Mouse (Mus musculus) cerebellum, adult 18-20 months (tissue): ENCODE measurements around the gene Mapk8ip2.

Experiments used
- DNase-seq, 2 experiments: peaks; one replicate each; pipeline ENCODE4 v3.0.0; 2021

Gene Mapk8ip2

GRCm38 (mm10) chr15:89453865-89454478 lies at the start of gene Mapk8ip2:
Mapk8ip2 (plus strand) TSS chr15:89453913.
- DNase-seq: peak; percentile 81 to 84

DNA sequence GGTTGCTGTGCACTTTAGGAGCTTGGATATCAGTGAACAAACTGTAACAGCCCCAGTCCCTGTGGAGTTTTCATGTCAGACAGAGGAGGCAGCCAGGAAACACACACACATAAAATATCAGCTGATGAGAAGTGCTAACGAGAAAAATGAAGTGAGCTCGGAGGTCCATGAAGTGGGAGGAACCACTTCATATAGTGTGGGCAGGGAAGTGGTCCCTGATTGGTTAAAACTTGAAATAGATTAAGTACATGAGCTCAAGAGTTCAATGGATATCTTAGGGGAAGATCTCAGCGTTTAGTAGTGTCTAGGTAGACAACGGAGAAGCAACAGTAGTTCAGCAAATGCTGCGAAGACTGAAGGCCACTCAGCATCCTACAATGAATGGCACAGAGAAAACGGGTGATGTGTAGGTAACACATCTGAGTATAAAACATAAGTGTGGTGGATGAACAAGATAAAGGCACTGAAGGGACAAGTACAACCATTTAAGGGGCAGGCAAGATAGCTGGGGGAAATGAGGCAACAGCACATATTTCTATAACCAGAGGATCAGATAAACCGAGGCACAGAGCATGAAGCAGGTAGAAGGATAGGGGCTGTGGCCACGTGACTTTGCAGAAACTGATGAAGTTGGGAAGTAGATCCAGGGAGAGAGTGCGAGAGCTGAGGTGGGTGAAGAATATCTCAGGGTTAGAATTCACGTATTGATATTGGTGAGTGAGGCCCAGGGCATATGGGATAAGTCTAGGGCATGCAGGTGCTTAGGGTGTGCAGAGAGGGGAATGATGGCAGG lies 48.7 kb upstream of the Mapk8ip2 start:
- DNase-seq: no peak

DNA sequence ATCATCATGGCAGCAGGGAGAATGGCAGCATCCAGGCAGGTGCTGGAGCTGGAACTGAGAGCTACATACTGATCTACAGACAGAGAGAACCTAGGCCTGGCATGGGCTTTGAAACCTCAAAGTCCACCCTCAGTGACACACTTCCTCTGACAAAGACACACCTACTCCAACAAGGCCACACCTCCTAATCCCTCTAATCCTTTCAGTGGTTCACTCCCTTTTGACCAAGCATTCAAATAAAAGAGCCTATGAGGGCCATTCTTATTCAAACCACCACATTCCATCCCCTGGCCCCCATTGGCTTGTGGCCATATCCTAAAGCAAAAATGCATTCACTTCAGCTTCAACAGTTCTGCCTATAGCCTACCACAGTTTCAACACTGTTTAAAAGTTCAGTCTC lies 47.0 kb upstream of the Mapk8ip2 start:
- no peak for DNase-seq

GRCm38 (mm10) chr15:89410118-89410517 lies 43.6 kb upstream of the Mapk8ip2 start, which contains the start of gene Syce3:
Syce3 (minus strand) TSS chr15:89410503.
- DNase-seq: peak in 1 of 2 experiments; percentile 14

- peak; percentile 34 to 42 for DNase-seq
Measured at GRCm38 (mm10) chr15:89415282-89415681, 38.4 kb upstream of the Mapk8ip2 start.

- peak; percentile 47 to 48 for DNase-seq
Measured at GRCm38 (mm10) chr15:89421938-89422337, 31.8 kb upstream of the Mapk8ip2 start.

DNA sequence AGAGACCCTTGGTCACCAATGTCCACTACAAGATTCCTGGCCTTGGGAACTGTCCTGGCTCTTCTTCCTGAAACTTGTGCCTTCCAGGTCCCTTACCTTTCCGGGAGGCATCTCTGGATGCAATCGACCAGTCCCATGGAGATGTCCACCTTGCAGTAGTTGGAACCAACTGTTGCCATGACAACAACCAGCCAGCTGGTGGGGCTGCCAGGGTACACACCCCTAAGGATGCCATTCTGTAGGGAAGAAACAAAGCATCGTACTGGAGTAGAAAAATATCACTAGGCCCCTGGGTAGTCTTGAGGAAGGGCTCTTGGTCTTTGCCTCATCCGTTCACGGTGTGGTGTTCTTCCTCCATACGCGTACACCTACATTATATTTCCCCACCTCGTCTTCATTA lies 29.1 kb upstream of the Mapk8ip2 start:
- peak in 1 of 2 experiments; percentile 10 for DNase-seq

- DNase-seq: peak in 1 of 2 experiments; percentile 10
Measured at GRCm38 (mm10) chr15:89425711-89426121, 28.0 kb upstream of the Mapk8ip2 start, which contains the start of gene Cpt1b. Cpt1b (minus strand) TSS chr15:89425863.

DNA sequence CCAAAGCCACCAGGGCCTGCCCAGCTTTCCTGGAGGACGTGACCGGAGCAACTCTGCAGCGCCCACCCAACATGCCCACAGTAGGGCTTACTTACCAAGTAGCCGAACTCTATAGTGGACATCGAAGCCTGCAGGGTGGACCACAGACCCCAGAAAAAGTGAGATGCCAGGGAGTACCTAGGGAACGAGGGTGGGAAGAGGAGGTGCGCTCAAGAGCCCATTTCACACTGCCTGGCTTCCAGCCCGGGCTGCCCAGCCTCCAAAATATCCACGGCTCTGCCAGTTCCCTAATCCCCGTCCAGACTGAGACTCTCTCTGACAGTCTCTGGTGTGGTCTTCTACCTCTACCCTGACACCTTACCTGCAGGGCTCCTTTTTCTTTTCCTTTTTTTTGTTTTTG lies 27.0 kb upstream of the Mapk8ip2 start:
- peak in 1 of 2 experiments; percentile 5 for DNase-seq

GRCm38 (mm10) chr15:89428136-89428790 lies 25.4 kb upstream of the Mapk8ip2 start:
- peak in 1 of 2 experiments; percentile 29 for DNase-seq

DNA sequence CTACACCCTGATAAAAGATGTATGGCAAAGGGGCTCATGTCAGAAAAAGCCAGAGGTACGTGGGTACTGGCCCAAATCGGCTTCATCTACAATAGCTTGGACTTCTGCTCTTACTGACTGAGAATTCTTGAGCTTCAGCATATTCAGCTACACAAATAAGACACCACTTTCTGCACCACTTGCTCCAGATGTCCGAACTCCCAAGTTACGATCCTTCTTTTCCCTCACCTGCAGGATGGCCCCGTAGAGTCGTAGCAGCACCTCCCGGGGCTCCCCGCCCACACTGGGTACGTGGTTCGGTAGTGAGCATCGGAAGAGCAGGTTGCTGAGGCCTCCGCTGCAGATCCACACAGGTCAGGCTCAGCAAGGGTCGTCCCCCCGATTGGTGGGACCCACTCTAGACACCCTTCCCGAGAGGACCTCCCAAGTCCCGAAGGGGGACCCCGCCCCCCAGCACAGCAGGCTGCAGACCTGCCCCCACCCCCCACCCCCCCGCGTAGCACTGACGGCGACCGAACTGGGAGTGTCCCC lies 24.8 kb upstream of the Mapk8ip2 start:
- no peak for DNase-seq

DNA sequence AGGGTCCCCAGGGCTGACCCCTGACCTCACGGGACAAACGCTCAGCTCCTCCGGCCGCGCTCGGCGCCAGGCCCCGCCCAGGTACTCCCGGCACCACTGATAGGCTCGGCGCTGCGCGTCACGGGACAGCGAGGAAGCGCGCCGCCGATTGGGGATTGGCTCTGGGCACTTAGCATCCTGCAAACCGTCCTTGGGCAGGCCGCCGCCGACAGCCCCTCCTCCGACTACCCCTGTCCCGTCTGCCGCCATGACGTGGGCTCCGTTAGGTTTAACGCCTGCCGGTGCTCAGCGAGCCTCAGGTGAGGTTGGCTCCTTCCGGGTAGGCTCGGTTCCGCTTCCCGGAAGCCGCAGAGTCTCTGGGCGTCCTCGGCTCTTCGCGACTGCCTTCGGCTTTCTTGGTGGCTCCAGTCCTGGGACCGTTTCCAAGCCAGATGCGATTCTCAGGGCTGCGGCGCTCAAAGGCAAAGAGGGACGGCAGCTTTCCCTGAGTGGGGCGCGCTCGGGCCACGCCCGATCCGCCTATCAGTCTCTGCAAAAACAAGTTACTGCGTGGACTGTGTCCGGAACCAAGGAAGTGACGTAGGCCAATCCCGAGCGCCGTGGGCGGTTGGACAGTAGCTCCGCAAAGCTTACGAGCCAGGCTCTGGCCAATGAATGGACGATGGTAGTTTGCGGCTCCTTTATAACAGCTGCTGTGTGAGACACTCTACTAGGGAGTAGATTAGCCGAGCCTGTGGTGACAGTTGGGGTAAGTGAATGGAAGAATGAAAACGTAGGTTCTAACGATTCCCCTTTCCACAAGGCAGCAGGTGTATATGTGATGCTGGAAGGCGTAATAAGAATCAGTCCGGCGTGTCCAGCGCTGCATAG lies 24.1 kb upstream of the Mapk8ip2 start, which contains the start of the genes C730034F03Rik, Gm44502 and Chkb:
TSS of gene C730034F03Rik (plus strand) at position 238 of the 870 bp plus-strand sequence.
TSS of gene Gm44502 (minus strand) at position 345 of the 870 bp plus-strand sequence.
TSS of gene Chkb (minus strand) at position 557 of the 870 bp plus-strand sequence.
- peak; percentile 91 to 96 for DNase-seq

- DNase-seq: peak; percentile 39 to 51
Measured at GRCm38 (mm10) chr15:89430341-89430740, 23.4 kb upstream of the Mapk8ip2 start.

GRCm38 (mm10) chr15:89430771-89431170 lies 22.9 kb upstream of the Mapk8ip2 start:
- peak in 1 of 2 experiments; percentile 9 for DNase-seq

- peak in 1 of 2 experiments; percentile 8 for DNase-seq
Measured at GRCm38 (mm10) chr15:89431271-89431670, 22.4 kb upstream of the Mapk8ip2 start.

DNA sequence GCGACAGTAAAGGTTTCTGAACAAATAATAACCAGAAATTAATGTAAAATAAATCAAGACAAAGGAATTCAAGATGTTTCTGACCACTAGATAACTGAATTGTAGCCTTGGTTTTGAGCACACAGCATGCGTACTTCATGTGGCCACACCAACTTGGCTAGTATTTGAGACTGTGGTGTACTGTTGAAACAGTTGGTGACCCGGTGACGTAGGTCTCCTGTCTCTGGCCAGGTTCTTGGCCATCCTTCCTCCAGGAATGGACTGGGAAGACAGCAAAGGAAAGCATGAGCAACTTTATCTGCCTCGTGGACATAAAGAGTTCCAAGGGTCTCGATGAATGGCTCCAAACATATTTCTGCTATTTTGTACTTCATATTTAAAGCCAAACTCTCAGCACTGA lies 21.9 kb upstream of the Mapk8ip2 start:
- peak in 1 of 2 experiments; percentile 18 for DNase-seq

DNA sequence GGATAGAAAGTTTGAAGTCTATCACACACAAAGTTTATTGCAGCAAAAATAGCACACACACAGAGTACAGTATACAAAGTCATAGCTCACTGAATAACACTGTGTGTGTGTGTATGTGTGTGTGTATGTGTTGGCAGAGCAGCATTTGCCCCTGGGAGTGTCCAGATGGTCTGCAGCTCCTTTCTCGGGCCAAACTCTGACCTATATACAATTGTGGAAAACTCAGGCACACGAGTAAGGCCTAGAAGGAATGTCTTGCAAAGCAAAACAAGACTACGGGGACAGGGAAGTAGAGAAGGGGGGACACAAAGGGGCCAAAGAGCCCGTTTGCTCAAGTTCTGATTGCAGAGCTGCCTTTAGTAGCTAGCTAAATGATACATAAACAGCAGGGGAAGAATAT lies 20.8 kb upstream of the Mapk8ip2 start:
- peak; percentile 60 to 61 for DNase-seq

GRCm38 (mm10) chr15:89434136-89434535 lies 19.6 kb upstream of the Mapk8ip2 start:
- peak in 1 of 2 experiments; percentile 8 for DNase-seq

DNA sequence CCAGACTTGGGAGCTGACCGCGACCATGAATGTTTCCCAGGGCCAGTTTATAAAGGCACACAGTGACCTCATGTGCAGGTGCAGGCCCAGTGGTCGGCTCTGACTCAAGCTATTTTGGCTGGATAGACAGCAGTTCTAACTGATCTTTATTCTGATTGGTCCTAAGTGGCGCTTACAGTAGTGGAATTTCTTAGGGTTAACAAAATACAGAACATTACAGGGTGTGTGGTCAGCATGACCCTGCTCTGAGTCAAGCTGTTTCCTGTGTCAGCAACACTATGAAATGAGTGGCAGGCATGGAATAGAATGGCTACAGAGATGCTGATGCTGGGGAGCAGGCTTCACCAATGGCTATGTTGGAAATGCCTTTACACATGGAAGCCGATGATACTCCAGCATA lies 17.8 kb upstream of the Mapk8ip2 start:
- no peak for DNase-seq

- DNase-seq: peak; percentile 45 to 53
Measured at GRCm38 (mm10) chr15:89442486-89443070, 11.1 kb upstream of the Mapk8ip2 start.
